Mouse (Mus musculus): ENCODE results near the gene Efemp1. TPM values are rescaled to one million over a fixed set of nuclear protein-coding genes. Genes with fewer than 3 reads are reported as not detected.

The Efemp1 gene
- polyA plus RNA-seq (2017; shearing (Covaris generic)) = not detected

GRCm38 (mm10) chr11:28853102-28853800, at the start of gene Efemp1:
TSS of gene Efemp1 (plus strand) at chr11:28853204.
- no peak for ATAC-seq

- ATAC-seq = no peak
Observed at GRCm38 (mm10) chr11:28808685-28809084, 44.3 kb upstream of the Efemp1 start.

GRCm38 (mm10) chr11:28811874-28812273, 41.1 kb upstream of the Efemp1 start:
- ATAC-seq = no peak

- ATAC-seq = no peak
Observed at GRCm38 (mm10) chr11:28812564-28812963, 40.4 kb upstream of the Efemp1 start.

GRCm38 (mm10) chr11:28817405-28817804, 35.6 kb upstream of the Efemp1 start:
- ATAC-seq = no peak

GRCm38 (mm10) chr11:28826950-28827349, 26.1 kb upstream of the Efemp1 start:
- no peak for ATAC-seq

GRCm38 (mm10) chr11:28833809-28834208, 19.2 kb upstream of the Efemp1 start:
- no peak for ATAC-seq

- no peak for ATAC-seq
Observed at GRCm38 (mm10) chr11:28835141-28835540, 17.9 kb upstream of the Efemp1 start.

- ATAC-seq = no peak
Observed at GRCm38 (mm10) chr11:28849841-28850240, 3.2 kb upstream of the Efemp1 start.

- no peak for ATAC-seq
Observed at GRCm38 (mm10) chr11:28851645-28852044, 1.4 kb upstream of the Efemp1 start.

- no peak for ATAC-seq
Observed at GRCm38 (mm10) chr11:28852361-28852919, 564 bp upstream of the Efemp1 start.

- no peak for ATAC-seq
Observed at GRCm38 (mm10) chr11:28859125-28859524, 6.1 kb downstream of the Efemp1 start.

- no peak for ATAC-seq
Observed at GRCm38 (mm10) chr11:28869129-28869528, 16.1 kb downstream of the Efemp1 start.

GRCm38 (mm10) chr11:28881381-28881976, 28.5 kb downstream of the Efemp1 start:
- ATAC-seq = no peak

- ATAC-seq = no peak
Observed at GRCm38 (mm10) chr11:28883106-28883505, 30.1 kb downstream of the Efemp1 start.

GRCm38 (mm10) chr11:28889538-28889937, 36.5 kb downstream of the Efemp1 start:
- ATAC-seq = no peak

- ATAC-seq = no peak
Observed at GRCm38 (mm10) chr11:28891515-28891914, 38.5 kb downstream of the Efemp1 start.

- ATAC-seq = no peak
Observed at GRCm38 (mm10) chr11:28899420-28899819, 46.4 kb downstream of the Efemp1 start.

- no peak for ATAC-seq
Observed at GRCm38 (mm10) chr11:28904596-28904995, 51.6 kb downstream of the Efemp1 start.

- no peak for ATAC-seq
Observed at GRCm38 (mm10) chr11:28906288-28906687, 53.3 kb downstream of the Efemp1 start.

- ATAC-seq = no peak
Observed at GRCm38 (mm10) chr11:28908908-28909545, 56.0 kb downstream of the Efemp1 start.

GRCm38 (mm10) chr11:28912469-28913138, 59.6 kb downstream of the Efemp1 start:
- ATAC-seq = no peak

- no peak for ATAC-seq
Observed at GRCm38 (mm10) chr11:28934449-28934848, 81.4 kb downstream of the Efemp1 start.
